Mouse (Mus musculus) lung, adult 2 months (tissue): Measurements from ENCODE around the gene Kera.

Experiments
- CTCF ChIP-seq: fragments of 200-500 bp; IDR thresholded peaks from 2 replicates; pipeline ENCODE4 v1.5.1; 2011; ENCODE audit warnings: mild to moderate bottlenecking, low read length, control low read depth; ENCODE audit not compliant: insufficient read depth
- POLR2A ChIP-seq: fragments of 200-500 bp; IDR thresholded peaks from 2 replicates; pipeline ENCODE4 v1.6.1; 2011; ENCODE audit warnings: low read depth, mild to moderate bottlenecking, control low read depth, low read length, borderline replicate concordance; ENCODE audit errors: extremely low read depth

- no peak for TF ChIP-seq POLR2A
- no peak for TF ChIP-seq CTCF
These were observed 17.7 kb downstream of the Kera start for GRCm38 (mm10) chr10:97624381-97624780.
